Mouse (Mus musculus): ENCODE data around the gene Itgb1bp1. TPM values are rescaled to one million over a fixed set of nuclear protein-coding genes. Genes with fewer than 3 reads are reported as not detected.
A peak's percentile ranks its signal among the peaks of the same experiment; 100 is the strongest.

The Itgb1bp1 gene
- polyA plus RNA-seq, 1 experiment from 2014 or later: 43.5 TPM

- H3K27me3 ChIP-seq (ENCODE audit: control insufficient read depth, insufficient read depth, low read length): no peaks in the 10 kb centered on the region
- H3K4me1 ChIP-seq (ENCODE audit: control insufficient read depth, insufficient read depth, low read length): no peaks in the 10 kb centered on the region
- WGBS: 88% methylated on average over 4 of the region's 4 CpGs
- H3K9ac ChIP-seq (ENCODE audit: low read depth, low read length): no peak overlapping the region
- no peak overlapping the region for H3K4me2 ChIP-seq (replicated peaks; ENCODE audit: low read depth, low read length)
- H3K9me3 ChIP-seq (ENCODE audit: control insufficient read depth, low read length): no peaks in the 10 kb centered on the region
- no peak for ATAC-seq (ENCODE audit: low FRiP score, low TSS enrichment)
- H3K36me3 ChIP-seq (ENCODE audit: control insufficient read depth, insufficient read depth, low read length): peaks cover 42% of the 10 kb centered on the region; the same call in 1 of the 2 replicates
- H3K27ac ChIP-seq (ENCODE audit: low read depth, low read length): no peak overlapping the region
- H3K4me3 ChIP-seq (ENCODE audit: low read length): no peak overlapping the region
Measured at GRCm38 (mm10) chr12:21265501-21265900, 20.6 kb downstream of the Itgb1bp1 start.

GRCm38 (mm10) chr12:21264970-21265369 lies 21.1 kb downstream of the Itgb1bp1 start:
- H3K9ac ChIP-seq (ENCODE audit: low read depth, low read length): no peak overlapping the region
- H3K27ac ChIP-seq (ENCODE audit: low read depth, low read length): no peak overlapping the region
- H3K9me3 ChIP-seq (ENCODE audit: control insufficient read depth, low read length): no peaks in the 10 kb centered on the region
- H3K27me3 ChIP-seq (ENCODE audit: control insufficient read depth, insufficient read depth, low read length): no peaks in the 10 kb centered on the region
- H3K4me2 ChIP-seq (replicated peaks; ENCODE audit: low read depth, low read length): no peak overlapping the region
- WGBS: 77% methylated on average over 3 of the region's 3 CpGs
- H3K36me3 ChIP-seq (ENCODE audit: control insufficient read depth, insufficient read depth, low read length): peaks cover 41% of the 10 kb centered on the region; the same call in 1 of the 2 replicates
- ATAC-seq (ENCODE audit: low FRiP score, low TSS enrichment): no peak
- no peak overlapping the region for H3K4me3 ChIP-seq (ENCODE audit: low read length)
- H3K4me1 ChIP-seq (ENCODE audit: control insufficient read depth, insufficient read depth, low read length): no peaks in the 10 kb centered on the region

GRCm38 (mm10) chr12:21264241-21264640 lies 21.8 kb downstream of the Itgb1bp1 start:
- Histone ChIP-seq H3K4me2 (replicated peaks; ENCODE audit: low read depth, low read length) (no peak overlapping the region), H3K27ac (ENCODE audit: low read depth, low read length) (no peak overlapping the region), H3K36me3 (ENCODE audit: control insufficient read depth, insufficient read depth, low read length) (peaks cover 43% of the 10 kb centered on the region; the same call in 1 of the 2 replicates), H3K9ac (ENCODE audit: low read depth, low read length) (no peak overlapping the region), H3K4me3 (ENCODE audit: low read length) (no peak overlapping the region), H3K4me1 (ENCODE audit: control insufficient read depth, insufficient read depth, low read length) (no peaks in the 10 kb centered on the region), H3K27me3 (ENCODE audit: control insufficient read depth, insufficient read depth, low read length) (no peaks in the 10 kb centered on the region), H3K9me3 (ENCODE audit: control insufficient read depth, low read length) (no peaks in the 10 kb centered on the region)
- no peak for ATAC-seq (ENCODE audit: low FRiP score, low TSS enrichment)
- WGBS: 79% methylated on average over 5 of the region's 5 CpGs

GRCm38 (mm10) chr12:21263256-21263655 lies 22.8 kb downstream of the Itgb1bp1 start:
- peaks cover 46% of the 10 kb centered on the region for H3K36me3 ChIP-seq (ENCODE audit: control insufficient read depth, insufficient read depth, low read length)
- WGBS: 94% methylated on average over 5 of the region's 5 CpGs
- H3K27ac ChIP-seq (ENCODE audit: low read depth, low read length): no peak overlapping the region
- H3K9me3 ChIP-seq (ENCODE audit: control insufficient read depth, low read length): no peaks in the 10 kb centered on the region
- no peak overlapping the region for H3K9ac ChIP-seq (ENCODE audit: low read depth, low read length)
- H3K4me1 ChIP-seq (ENCODE audit: control insufficient read depth, insufficient read depth, low read length): no peaks in the 10 kb centered on the region
- no peak overlapping the region for H3K4me3 ChIP-seq (ENCODE audit: low read length)
- no peaks in the 10 kb centered on the region for H3K27me3 ChIP-seq (ENCODE audit: control insufficient read depth, insufficient read depth, low read length)
- ATAC-seq (ENCODE audit: low FRiP score, low TSS enrichment): no peak
- no peak overlapping the region for H3K4me2 ChIP-seq (replicated peaks; ENCODE audit: low read depth, low read length)

GRCm38 (mm10) chr12:21261521-21261920 lies 24.6 kb downstream of the Itgb1bp1 start:
- H3K27me3 ChIP-seq (ENCODE audit: control insufficient read depth, insufficient read depth, low read length): no peaks in the 10 kb centered on the region
- H3K9ac ChIP-seq (ENCODE audit: low read depth, low read length): no peak overlapping the region
- H3K36me3 ChIP-seq (ENCODE audit: control insufficient read depth, insufficient read depth, low read length): peaks cover 46% of the 10 kb centered on the region
- no peak overlapping the region for H3K4me2 ChIP-seq (replicated peaks; ENCODE audit: low read depth, low read length)
- H3K4me3 ChIP-seq (ENCODE audit: low read length): no peak overlapping the region
- no peak for ATAC-seq (ENCODE audit: low FRiP score, low TSS enrichment)
- H3K4me1 ChIP-seq (ENCODE audit: control insufficient read depth, insufficient read depth, low read length): no peaks in the 10 kb centered on the region
- WGBS: 71% methylated on average over 4 of the region's 4 CpGs
- no peak overlapping the region for H3K27ac ChIP-seq (ENCODE audit: low read depth, low read length)
- no peaks in the 10 kb centered on the region for H3K9me3 ChIP-seq (ENCODE audit: control insufficient read depth, low read length)

- WGBS: 96% methylated on average over 6 of the region's 6 CpGs
- ATAC-seq (ENCODE audit: low FRiP score, low TSS enrichment): no peak
- Histone ChIP-seq H3K4me1 (ENCODE audit: control insufficient read depth, insufficient read depth, low read length) (no peaks in the 10 kb centered on the region), H3K4me3 (ENCODE audit: low read length) (no peak overlapping the region), H3K27me3 (ENCODE audit: control insufficient read depth, insufficient read depth, low read length) (no peaks in the 10 kb centered on the region), H3K4me2 (replicated peaks; ENCODE audit: low read depth, low read length) (no peak overlapping the region), H3K9ac (ENCODE audit: low read depth, low read length) (no peak overlapping the region), H3K9me3 (ENCODE audit: control insufficient read depth, low read length) (no peaks in the 10 kb centered on the region), H3K27ac (ENCODE audit: low read depth, low read length) (no peak overlapping the region), H3K36me3 (ENCODE audit: control insufficient read depth, insufficient read depth, low read length) (peaks cover 37% of the 10 kb centered on the region)
Measured at GRCm38 (mm10) chr12:21260494-21261256, 25.4 kb downstream of the Itgb1bp1 start.

GRCm38 (mm10) chr12:21247711-21248392 lies 38.2 kb downstream of the Itgb1bp1 start:
- H3K36me3 ChIP-seq (ENCODE audit: control insufficient read depth, insufficient read depth, low read length): peaks cover 49% of the 10 kb centered on the region
- ATAC-seq (ENCODE audit: low FRiP score, low TSS enrichment): peak; percentile 45; the same call in 1 of the 2 replicates
- no peaks in the 10 kb centered on the region for H3K27me3 ChIP-seq (ENCODE audit: control insufficient read depth, insufficient read depth, low read length)
- H3K4me3 ChIP-seq (ENCODE audit: low read length): no peak overlapping the region
- no peaks in the 10 kb centered on the region for H3K4me1 ChIP-seq (ENCODE audit: control insufficient read depth, insufficient read depth, low read length)
- no peak overlapping the region for H3K9ac ChIP-seq (ENCODE audit: low read depth, low read length)
- H3K9me3 ChIP-seq (ENCODE audit: control insufficient read depth, low read length): no peaks in the 10 kb centered on the region
- 72% methylated on average over 7 of the region's 7 CpGs for WGBS
- H3K27ac ChIP-seq (ENCODE audit: low read depth, low read length): no peak overlapping the region
- H3K4me2 ChIP-seq (replicated peaks; ENCODE audit: low read depth, low read length): no peak overlapping the region

- no peak overlapping the region for H3K9ac ChIP-seq (ENCODE audit: low read depth, low read length)
- no peak overlapping the region for H3K4me2 ChIP-seq (replicated peaks; ENCODE audit: low read depth, low read length)
- no peak overlapping the region for H3K4me3 ChIP-seq (ENCODE audit: low read length)
- 94% methylated on average over 11 of the region's 11 CpGs for WGBS
- H3K36me3 ChIP-seq (ENCODE audit: control insufficient read depth, insufficient read depth, low read length): peaks cover 34% of the 10 kb centered on the region
- H3K27ac ChIP-seq (ENCODE audit: low read depth, low read length): no peak overlapping the region
- H3K27me3 ChIP-seq (ENCODE audit: control insufficient read depth, insufficient read depth, low read length): no peaks in the 10 kb centered on the region
- no peaks in the 10 kb centered on the region for H3K4me1 ChIP-seq (ENCODE audit: control insufficient read depth, insufficient read depth, low read length)
- H3K9me3 ChIP-seq (ENCODE audit: control insufficient read depth, low read length): no peaks in the 10 kb centered on the region
- ATAC-seq (ENCODE audit: low FRiP score, low TSS enrichment): no peak
Measured at GRCm38 (mm10) chr12:21244375-21244960, 41.6 kb downstream of the Itgb1bp1 start.

- peaks cover 46% of the 10 kb centered on the region for H3K36me3 ChIP-seq (ENCODE audit: control insufficient read depth, insufficient read depth, low read length)
- H3K9me3 ChIP-seq (ENCODE audit: control insufficient read depth, low read length): no peaks in the 10 kb centered on the region
- WGBS: 78% methylated on average over 3 of the region's 3 CpGs
- no peaks in the 10 kb centered on the region for H3K27me3 ChIP-seq (ENCODE audit: control insufficient read depth, insufficient read depth, low read length)
- no peak overlapping the region for H3K4me3 ChIP-seq (ENCODE audit: low read length)
- H3K27ac ChIP-seq (ENCODE audit: low read depth, low read length): no peak overlapping the region
- no peaks in the 10 kb centered on the region for H3K4me1 ChIP-seq (ENCODE audit: control insufficient read depth, insufficient read depth, low read length)
- no peak overlapping the region for H3K9ac ChIP-seq (ENCODE audit: low read depth, low read length)
- ATAC-seq (ENCODE audit: low FRiP score, low TSS enrichment): no peak
- H3K4me2 ChIP-seq (replicated peaks; ENCODE audit: low read depth, low read length): no peak overlapping the region
Measured at GRCm38 (mm10) chr12:21241965-21242364, 44.1 kb downstream of the Itgb1bp1 start.

All from kidney, embryonic 14.5 days (tissue).